ENCODE assay signal across 7 mouse cellular contexts in the genomic region with DNA sequence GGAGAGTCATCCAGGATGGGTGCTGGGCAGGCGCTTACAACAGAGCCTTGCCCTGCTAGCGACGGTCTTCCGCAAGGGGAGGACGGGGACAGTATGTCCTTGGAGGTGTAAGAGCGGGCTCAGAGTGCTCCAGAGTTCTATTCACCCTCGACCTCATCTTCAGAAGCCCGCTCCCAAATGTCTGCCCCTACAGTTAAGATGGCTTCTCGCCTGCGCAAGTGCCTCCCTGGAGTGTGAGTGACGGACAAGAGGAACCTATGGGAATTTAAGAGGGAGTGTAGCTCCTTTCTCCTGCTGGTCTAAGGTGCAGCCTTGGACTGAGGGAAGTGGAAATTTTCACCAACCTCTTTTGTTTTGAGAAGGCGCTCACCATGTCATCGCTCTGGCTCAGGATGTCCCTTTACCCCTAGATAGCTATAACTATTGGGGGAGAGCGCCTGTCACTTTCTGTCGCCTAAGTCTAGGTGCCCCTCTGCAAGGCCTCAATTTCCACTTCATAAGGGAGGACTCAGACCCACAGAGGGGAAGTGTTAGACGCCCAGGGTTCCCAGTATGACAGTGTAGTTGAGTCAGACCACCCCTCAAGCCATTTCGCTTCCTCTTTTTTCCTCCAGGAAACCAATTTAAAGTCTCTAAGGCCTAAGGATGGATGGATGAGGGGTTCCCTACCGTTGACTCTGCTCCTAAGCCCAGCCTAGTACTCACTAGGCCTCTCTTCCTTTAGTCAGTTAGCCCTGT. TPM values are rescaled to one million over a fixed set of nuclear protein-coding genes. Genes with fewer than 3 reads are reported as not detected.
DNase-seq lines count a peak whose midpoint lies in the region; ATAC-seq and TF ChIP-seq lines count a peak whose summit lies in the region.

A gene (minus strand): TSS at position 212 of the 738 bp plus-strand sequence.

- no peaks in the 10 kb centered on the region for H3K36me3 ChIP-seq in thymus, adult 2 months (ENCODE audit: control insufficient read depth, insufficient read depth, low read length)
- peaks cover 24% of the 10 kb centered on the region for H3K36me3 ChIP-seq in embryonic facial prominence, embryonic 12.5 days
- peaks cover 17% of the 10 kb centered on the region for H3K36me3 ChIP-seq in limb, embryonic 15.5 days
- H3K36me3 ChIP-seq in stomach, embryonic 15.5 days = peaks cover 9% of the 10 kb centered on the region

- peak within 1 kb of the TSS; percentile 67 for H3K4me2 ChIP-seq in embryonic facial prominence, embryonic 12.5 days (replicated peaks)
- H3K4me2 ChIP-seq in limb, embryonic 15.5 days = peak within 1 kb of the TSS; percentile 57
- peak within 1 kb of the TSS; percentile 63 for H3K4me2 ChIP-seq in stomach, embryonic 15.5 days

- TF ChIP-seq CTCF in thymus, adult 2 months (IDR thresholded peaks at IDR 0.05; ENCODE audit: borderline replicate concordance, control insufficient read depth, extremely low read depth, insufficient read depth, low read length, poor library complexity) = no peak

- no peak for DNase-seq in thymus, adult 2 months
- DNase-seq in thymus, postnatal 10 days (ENCODE audit: low spot score in 2 of 2) = no peak
- no peak for DNase-seq in heart, postnatal 4 days
- DNase-seq in cerebellum, postnatal 14 days = no peak

- H3K9ac ChIP-seq in embryonic facial prominence, embryonic 12.5 days = peak within 1 kb of the TSS; percentile 76
- peak within 1 kb of the TSS; percentile 62 for H3K9ac ChIP-seq in limb, embryonic 15.5 days
- peak within 1 kb of the TSS; percentile 54 for H3K9ac ChIP-seq in stomach, embryonic 15.5 days

- no peak within 1 kb of the TSS for H3K27ac ChIP-seq in thymus, adult 2 months (ENCODE audit: control insufficient read depth, insufficient read depth, low read length)
- no peak within 1 kb of the TSS for H3K27ac ChIP-seq in embryonic facial prominence, embryonic 12.5 days
- peak within 1 kb of the TSS; percentile 72 for H3K27ac ChIP-seq in limb, embryonic 15.5 days
- H3K27ac ChIP-seq in stomach, embryonic 15.5 days = peak within 1 kb of the TSS; percentile 49

- peaks cover 37% of the 10 kb centered on the region for H3K4me1 ChIP-seq in thymus, adult 2 months (replicated peaks; ENCODE audit: control insufficient read depth, insufficient read depth, low read length)
- peaks cover 25% of the 10 kb centered on the region for H3K4me1 ChIP-seq in embryonic facial prominence, embryonic 12.5 days
- H3K4me1 ChIP-seq in limb, embryonic 15.5 days = peaks cover 41% of the 10 kb centered on the region
- peaks cover 37% of the 10 kb centered on the region for H3K4me1 ChIP-seq in stomach, embryonic 15.5 days

- H3K27me3 ChIP-seq in thymus, adult 2 months (ENCODE audit: control insufficient read depth, insufficient read depth, low read length) = no peaks in the 10 kb centered on the region
- no peaks in the 10 kb centered on the region for H3K27me3 ChIP-seq in embryonic facial prominence, embryonic 12.5 days
- H3K27me3 ChIP-seq in limb, embryonic 15.5 days = no peaks in the 10 kb centered on the region
- H3K27me3 ChIP-seq in stomach, embryonic 15.5 days (replicated peaks) = no peaks in the 10 kb centered on the region

- no peak for ATAC-seq in embryonic facial prominence, embryonic 12.5 days (ENCODE audit: insufficient number of reproducible peaks, insufficient read depth, low FRiP score, low TSS enrichment)
- no peak for ATAC-seq in limb, embryonic 15.5 days (ENCODE audit: insufficient number of reproducible peaks, low FRiP score, low TSS enrichment, low read depth)
- ATAC-seq in stomach, embryonic 15.5 days (ENCODE audit: insufficient read depth, low FRiP score, low read depth) = 0 out of 2 replicates have a peak, but pooled peaks have one; percentile 1

- H3K4me3 ChIP-seq in thymus, adult 2 months (ENCODE audit: control insufficient read depth, insufficient read depth, low read length) = peak within 1 kb of the TSS; percentile 68
- peak within 1 kb of the TSS; percentile 64 for H3K4me3 ChIP-seq in embryonic facial prominence, embryonic 12.5 days
- peak within 1 kb of the TSS; percentile 66 for H3K4me3 ChIP-seq in limb, embryonic 15.5 days
- H3K4me3 ChIP-seq in stomach, embryonic 15.5 days (replicated peaks) = peak within 1 kb of the TSS; percentile 65

- TF ChIP-seq POLR2A in thymus, adult 2 months (IDR thresholded peaks at IDR 0.05; ENCODE audit: control insufficient read depth, extremely low read depth, insufficient read depth, low read length, poor library complexity) = no peak

- WGBS in thymus, adult 2 months = 70% methylated on average over 18 of the region's 18 CpGs
- WGBS in embryonic facial prominence, embryonic 12.5 days = 41% methylated on average over 18 of the region's 18 CpGs
- 51% methylated on average over 18 of the region's 18 CpGs for WGBS in limb, embryonic 15.5 days
- 50% methylated on average over 18 of the region's 18 CpGs for WGBS in stomach, embryonic 15.5 days

- no peaks in the 10 kb centered on the region for H3K9me3 ChIP-seq in embryonic facial prominence, embryonic 12.5 days
- H3K9me3 ChIP-seq in limb, embryonic 15.5 days = no peaks in the 10 kb centered on the region
- H3K9me3 ChIP-seq in stomach, embryonic 15.5 days = no peaks in the 10 kb centered on the region

RNA-seq across cellular contexts. Expression of the gene that starts here (rescaled TPM):
- 53.9 and 58.6 TPM in 2 replicates for polyA plus RNA-seq in thymus, adult 2 months (2012; rRNA removed)
- 55.2 and 57.2 TPM in 2 replicates for polyA plus RNA-seq in embryonic facial prominence, embryonic 12.5 days (2016; fragmentation: Nextera tagmentation; extraction: Ambion mirVana)
- 10 to 100 TPM; 14.0 to 14.8 TPM for total RNA-seq in heart, postnatal 4 days (2021)
- polyA plus RNA-seq in limb, embryonic 15.5 days (2015; fragmentation: Nextera tagmentation; extraction: Ambion mirVana) = 48.6 and 52.2 TPM in 2 replicates
- 39.0 and 42.0 TPM in 2 replicates for polyA plus RNA-seq in stomach, embryonic 15.5 days (2015; fragmentation: Nextera tagmentation; extraction: Ambion mirVana)

Comparison
In these comparisons a context has a peak if more than half of its experiments do, and no peak if none do; other contexts are left out.
1. H3K27ac ChIP-seq: peak in limb, embryonic 15.5 days (single experiment) and stomach, embryonic 15.5 days (single experiment); none in thymus, adult 2 months (single experiment) and embryonic facial prominence, embryonic 12.5 days (single experiment).
2. Peak in every context shown above with its lines, with median percentiles within 50 percentile points of each other: H3K4me3 ChIP-seq, H3K4me2 ChIP-seq and H3K9ac ChIP-seq.